Mouse (Mus musculus) small intestine, adult 2 months (tissue): ENCODE results near the gene Gm6871. TPM values are rescaled to one million over a fixed set of nuclear protein-coding genes. Genes with fewer than 3 reads are reported as not detected.
A peak's percentile ranks its signal among the peaks of the same experiment; 100 is the strongest.
"Not testable (repeated sequence)": the region's sequence is repeated elsewhere in the genome, so short reads cannot be mapped to it uniquely, and the experiment has no call there.

Experiments
- H3K27ac ChIP-seq: fragments of 200-500 bp; 2 replicates; pipeline ENCODE4 v1.5.1; 2012; ENCODE audit warnings: low read depth, low read length, control low read depth, inconsistent platforms; ENCODE audit not compliant: insufficient read depth
- H3K27me3 ChIP-seq: fragments of 200-500 bp; 2 replicates; pipeline ENCODE4 v1.6.1; 2012; ENCODE audit warnings: mild to moderate bottlenecking, moderate library complexity, low read length, inconsistent platforms; ENCODE audit not compliant: control insufficient read depth, insufficient read depth
- H3K36me3 ChIP-seq: fragments of 200-500 bp; 2 replicates; pipeline ENCODE4 v1.6.1; 2012; ENCODE audit warnings: mild to moderate bottlenecking, low read length, control low read depth, inconsistent platforms; ENCODE audit not compliant: control insufficient read depth, insufficient read depth
- H3K4me1 ChIP-seq: fragments of 200-500 bp; 2 replicates; pipeline ENCODE4 v1.6.1; 2012; ENCODE audit warnings: low read length, inconsistent platforms, mixed read lengths; ENCODE audit not compliant: control insufficient read depth, insufficient read depth, insufficient read length
- H3K4me3 ChIP-seq: fragments of 200-500 bp; 2 replicates; pipeline ENCODE4 v1.5.1; 2012; ENCODE audit warnings: low read depth, mild to moderate bottlenecking, control low read depth, inconsistent platforms, low read length, moderate library complexity
- CTCF ChIP-seq: fragments of 200-500 bp; IDR thresholded peaks from 2 replicates; pipeline ENCODE4 v1.5.1; 2012; ENCODE audit warnings: low read depth, mild to moderate bottlenecking, control low read depth, inconsistent platforms, low read length, moderate library complexity, mixed read lengths; ENCODE audit not compliant: insufficient replicate concordance, insufficient read length; ENCODE audit errors: extremely low read depth
- POLR2A ChIP-seq: fragments of 200-500 bp; IDR thresholded peaks from 2 replicates; pipeline ENCODE4 v1.6.1; 2012; ENCODE audit warnings: low read depth, mild to moderate bottlenecking, control low read depth, inconsistent platforms, low read length, moderate library complexity
- WGBS: fragments of 180-500 bp; shearing (Covaris S2); methylation state at CpG from one replicate; pipeline ENCODE4 v1.1.7; 2018; 5-methylcytosine and 5-hydroxymethylcytosine counted together
- polyA plus RNA-seq: library from polyadenylated mRNA; depleted of rRNA; stranded (reverse); fragments of >200 nt; gene quantifications from 2 replicates; pipeline ENCODE4 v1.2.3, GENCODE M21; 2012; rRNA removed

Gm6871 gene
- polyA plus RNA-seq, 1 experiment, result not detected

- WGBS, result under 1% methylated on average over 18 of the region's 18 CpGs
- peak within 1 kb of the TSS; percentile 64 for H3K4me3 ChIP-seq
- TF ChIP-seq CTCF (no peak), POLR2A (peak; percentile 62; the same call in 1 of the 2 replicates)
Measured at GRCm38 (mm10) chr7:41499389-41500049, 73.9 kb downstream of the Gm6871 start, which contains the start of the genes Gm20449 and AW146154. Gene Gm20449, minus strand, starts transcription at chr7:41499417. Gene AW146154, minus strand, starts transcription at chr7:41499890.

GRCm38 (mm10) chr7:41499018-41499388 is 74.5 kb downstream of the Gm6871 start:
- H3K27me3 ChIP-seq, H3K27ac ChIP-seq, H3K4me1 ChIP-seq, H3K36me3 ChIP-seq: not testable (repeated sequence)
- peak overlapping the region; percentile 63 for H3K4me3 ChIP-seq
- WGBS, result under 1% methylated on average over 6 of the region's 6 CpGs

More at GRCm38 (mm10) chr7:41499389-41500049, 73.9 kb downstream of the Gm6871 start, which contains the start of the genes Gm20449 and AW146154:
- Histone ChIP-seq H3K27me3 (no peaks in the 10 kb centered on the region), H3K27ac (peak within 1 kb of the TSS; percentile 27), H3K36me3 (no peaks in the 10 kb centered on the region), H3K4me1 (no peaks in the 10 kb centered on the region)

- H3K27me3 ChIP-seq, H3K4me3 ChIP-seq, H3K36me3 ChIP-seq, H3K4me1 ChIP-seq, H3K27ac ChIP-seq: not testable (repeated sequence)
- WGBS, result 64% methylated on average over 4 of the region's 4 CpGs
Measured at GRCm38 (mm10) chr7:41498464-41498863, 75.0 kb downstream of the Gm6871 start.

GRCm38 (mm10) chr7:41497871-41498270 is 75.6 kb downstream of the Gm6871 start:
- 100% methylated on average over 2 of the region's 2 CpGs for WGBS

More at GRCm38 (mm10) chr7:41497871-41498270, 75.6 kb downstream of the Gm6871 start:
- Histone ChIP-seq H3K36me3 (no peaks in the 10 kb centered on the region), H3K4me3 (no peak overlapping the region), H3K4me1 (no peaks in the 10 kb centered on the region), H3K27ac (no peak overlapping the region), H3K27me3 (no peaks in the 10 kb centered on the region)
- no peak for TF ChIP-seq POLR2A
- TF ChIP-seq CTCF, result no peak

Other genes with a start within 250 kb of the Gm6871 start
- gene AI987944, start 180.3 kb downstream of the Gm6871 start, polyA plus RNA-seq, result 0.32 and 1.6 TPM in 2 replicates
- 0.01 TPM in 1 of 2 replicates, not detected in the other for gene Vmn2r57, start 125.0 kb downstream of the Gm6871 start, polyA plus RNA-seq
- not detected in 2 replicates for gene Gm20449, start 74.2 kb downstream of the Gm6871 start, polyA plus RNA-seq
- gene AW146154, start 73.8 kb downstream of the Gm6871 start, polyA plus RNA-seq, result 1.3 and 2.0 TPM in 2 replicates
- 0.36 and 0.68 TPM in 2 replicates for gene 2610021A01Rik, start 25.6 kb upstream of the Gm6871 start, polyA plus RNA-seq
- 0.15 TPM in 1 of 2 replicates, not detected in the other for gene Zfp788, start 59.5 kb upstream of the Gm6871 start, polyA plus RNA-seq